Mouse (Mus musculus): ENCODE measurements around the gene Ica1. TPM values are rescaled to one million over a fixed set of nuclear protein-coding genes. Genes with fewer than 3 reads are reported as not detected.

Gene Ica1
- polyA plus RNA-seq, 1 experiment from 2014 or later, result 31.8 TPM

- H3K4me1 ChIP-seq (ENCODE audit: insufficient read depth, low read length), result peaks cover 10% of the 10 kb centered on the region
- peak overlapping the region; percentile 51 for H3K27ac ChIP-seq (ENCODE audit: low read length)
- H3K36me3 ChIP-seq (ENCODE audit: insufficient read depth, low read length), result no peaks in the 10 kb centered on the region
- ATAC-seq (ENCODE audit: low FRiP score, low TSS enrichment), result peak; percentile 91
- no peaks in the 10 kb centered on the region for H3K27me3 ChIP-seq (ENCODE audit: insufficient read depth, low read length)
- 27% methylated on average over 10 of the region's 10 CpGs for WGBS
- no peak overlapping the region for H3K4me2 ChIP-seq (replicated peaks; ENCODE audit: low read depth, low read length)
- H3K4me3 ChIP-seq (ENCODE audit: low read length), result no peak overlapping the region
- no peaks in the 10 kb centered on the region for H3K9me3 ChIP-seq (ENCODE audit: low read length)
- 0 out of 2 replicates have a peak overlapping the region, but pooled peaks have one; percentile 42 for H3K9ac ChIP-seq (replicated peaks; ENCODE audit: low read length)
Observed at GRCm38 (mm10) chr6:8693926-8694635, 84.2 kb downstream of the Ica1 start.

DNA sequence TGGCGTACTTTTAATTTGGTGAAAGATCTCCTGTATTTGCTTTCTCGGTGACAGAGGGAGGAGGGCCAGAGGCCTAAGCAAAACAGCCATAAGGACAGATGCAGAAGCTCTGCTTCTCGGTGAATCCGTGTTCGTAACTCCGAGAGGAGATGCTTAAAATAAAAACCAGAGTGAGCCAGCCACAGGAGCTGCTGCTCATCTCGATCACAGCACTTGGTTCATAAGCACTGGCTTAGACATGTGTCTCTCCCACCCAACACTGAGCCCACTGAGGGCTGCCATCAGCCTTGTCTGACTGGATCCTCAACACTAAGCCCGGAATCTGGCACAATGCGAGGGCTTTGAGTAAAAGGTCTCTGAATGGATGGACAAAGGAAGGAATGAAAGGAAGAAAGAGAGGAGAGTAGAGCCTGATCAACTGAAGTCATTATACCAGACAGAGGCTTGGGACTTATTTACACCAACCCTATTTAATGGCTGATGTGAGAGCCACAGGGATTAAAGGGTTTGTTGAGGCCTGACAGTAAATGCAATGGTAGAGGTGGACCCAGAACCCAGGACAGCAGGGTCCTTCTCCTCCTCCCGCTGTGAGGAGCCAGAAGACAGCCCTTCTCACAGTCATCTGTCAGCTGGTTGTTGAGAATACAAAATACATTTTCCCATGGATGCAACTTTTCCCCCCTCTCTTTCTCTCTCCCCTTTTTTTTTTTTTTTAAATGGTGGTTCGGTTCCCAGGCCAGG, 85.0 kb downstream of the Ica1 start:
- Histone ChIP-seq H3K27ac (ENCODE audit: low read length) (peak overlapping the region; percentile 51), H3K4me2 (replicated peaks; ENCODE audit: low read depth, low read length) (no peak overlapping the region), H3K36me3 (ENCODE audit: insufficient read depth, low read length) (no peaks in the 10 kb centered on the region), H3K4me1 (ENCODE audit: insufficient read depth, low read length) (peaks cover 10% of the 10 kb centered on the region), H3K9me3 (ENCODE audit: low read length) (no peaks in the 10 kb centered on the region), H3K27me3 (ENCODE audit: insufficient read depth, low read length) (no peaks in the 10 kb centered on the region), H3K9ac (replicated peaks; ENCODE audit: low read length) (0 out of 2 replicates have a peak overlapping the region, but pooled peaks have one; percentile 42), H3K4me3 (ENCODE audit: low read length) (no peak overlapping the region)
- ATAC-seq (ENCODE audit: low FRiP score, low TSS enrichment), result 0 out of 2 replicates have a peak, but pooled peaks have one; percentile 16
- 73% methylated on average over 11 of the region's 11 CpGs for WGBS

DNA sequence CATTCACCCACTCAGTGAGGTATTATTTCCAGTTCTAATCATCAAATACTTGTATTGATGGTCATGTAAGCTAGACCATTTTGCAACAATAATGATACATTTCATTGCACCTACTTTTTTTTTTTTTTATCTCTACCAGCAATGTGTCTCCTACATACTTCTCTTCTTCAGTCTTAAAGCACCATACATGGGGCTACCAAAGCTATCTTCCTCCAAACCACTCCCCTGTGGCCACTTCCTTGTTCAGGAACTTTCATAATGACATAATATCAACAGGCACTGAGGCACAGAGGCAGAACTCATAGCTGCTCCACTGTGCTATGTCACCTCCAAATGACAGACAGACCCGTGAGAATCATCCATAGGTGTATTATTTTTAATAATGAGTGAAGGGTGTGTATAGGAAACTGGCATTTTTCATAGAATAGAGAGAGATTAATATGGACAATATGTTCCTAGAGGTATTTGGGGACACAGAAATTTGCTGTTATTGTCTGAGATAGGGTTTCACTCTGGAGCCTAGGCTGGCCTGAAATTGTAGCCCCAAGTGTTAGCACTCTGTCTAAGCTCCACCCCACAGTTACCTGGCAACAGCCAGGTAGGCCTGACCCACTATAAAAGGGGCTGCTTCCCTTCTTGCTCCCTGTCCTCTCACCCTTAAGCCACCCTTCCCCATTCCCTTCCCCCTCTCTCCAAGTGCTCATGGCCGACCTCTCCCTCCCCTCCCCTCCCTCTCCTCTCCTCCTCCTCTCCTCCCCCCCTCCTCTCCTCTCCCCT, 86.9 kb downstream of the Ica1 start:
- Histone ChIP-seq H3K36me3 (ENCODE audit: insufficient read depth, low read length) (no peaks in the 10 kb centered on the region), H3K27me3 (ENCODE audit: insufficient read depth, low read length) (no peaks in the 10 kb centered on the region), H3K9me3 (ENCODE audit: low read length) (no peaks in the 10 kb centered on the region), H3K4me1 (ENCODE audit: insufficient read depth, low read length) (peaks cover 10% of the 10 kb centered on the region), H3K27ac (ENCODE audit: low read length) (no peak overlapping the region), H3K4me2 (replicated peaks; ENCODE audit: low read depth, low read length) (no peak overlapping the region), H3K4me3 (ENCODE audit: low read length) (no peak overlapping the region), H3K9ac (replicated peaks; ENCODE audit: low read length) (no peak overlapping the region)
- 54% methylated on average over 2 of the region's 2 CpGs for WGBS
- 0 out of 2 replicates have a peak, but pooled peaks have one; percentile 31 for ATAC-seq (ENCODE audit: low FRiP score, low TSS enrichment)

GRCm38 (mm10) chr6:8690441-8690840, 87.8 kb downstream of the Ica1 start:
- WGBS, result 42% methylated on average over 3 of the region's 3 CpGs
- Histone ChIP-seq H3K4me1 (ENCODE audit: insufficient read depth, low read length) (peaks cover 10% of the 10 kb centered on the region), H3K27me3 (ENCODE audit: insufficient read depth, low read length) (no peaks in the 10 kb centered on the region), H3K36me3 (ENCODE audit: insufficient read depth, low read length) (no peaks in the 10 kb centered on the region), H3K9me3 (ENCODE audit: low read length) (no peaks in the 10 kb centered on the region), H3K27ac (ENCODE audit: low read length) (no peak overlapping the region), H3K9ac (replicated peaks; ENCODE audit: low read length) (no peak overlapping the region), H3K4me2 (replicated peaks; ENCODE audit: low read depth, low read length) (no peak overlapping the region), H3K4me3 (ENCODE audit: low read length) (no peak overlapping the region)
- ATAC-seq (ENCODE audit: low FRiP score, low TSS enrichment), result no peak

DNA sequence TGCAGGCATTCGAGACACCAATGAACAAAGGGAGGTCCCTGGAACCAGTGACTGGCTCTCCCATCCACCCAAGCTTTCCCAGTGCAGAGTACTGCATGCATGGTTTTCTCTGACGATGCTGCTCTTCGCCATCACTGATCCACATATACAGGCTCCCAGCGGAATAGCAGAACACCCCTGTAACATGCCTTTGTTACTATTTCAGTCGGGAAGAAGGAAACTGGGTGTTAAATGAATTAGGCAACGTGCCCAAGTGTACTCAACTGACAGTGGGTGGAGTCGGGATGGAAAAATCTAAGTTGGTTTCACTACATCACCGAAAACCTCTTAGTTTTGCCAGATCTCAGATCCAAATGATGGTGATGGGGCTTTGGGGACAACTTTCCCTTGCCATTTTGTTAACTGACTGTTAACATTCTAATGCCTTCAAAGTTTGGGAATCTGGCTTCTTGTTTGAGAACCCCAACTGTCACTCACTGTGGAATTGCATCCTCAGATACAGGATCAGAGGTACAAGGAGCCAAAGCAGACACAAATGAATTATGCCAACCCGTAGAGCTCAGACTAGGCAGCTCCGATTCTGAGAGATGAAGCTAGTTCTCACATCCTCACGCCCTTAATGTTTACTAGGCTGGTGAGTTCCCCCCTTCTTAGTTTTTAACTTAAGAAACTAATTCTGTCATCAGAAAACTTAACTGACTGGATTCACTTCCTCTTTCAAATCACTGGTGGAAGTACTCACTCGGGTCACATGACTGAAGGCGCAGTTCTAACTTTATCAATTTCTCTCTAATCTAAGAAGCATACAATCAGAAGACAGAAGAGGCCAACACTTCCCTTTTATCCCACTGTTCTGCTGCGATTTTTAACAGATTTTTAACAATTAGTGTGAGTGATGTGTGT, 91.4 kb downstream of the Ica1 start:
- Histone ChIP-seq H3K4me2 (replicated peaks; ENCODE audit: low read depth, low read length) (no peak overlapping the region), H3K27ac (ENCODE audit: low read length) (no peak overlapping the region), H3K4me1 (ENCODE audit: insufficient read depth, low read length) (no peaks in the 10 kb centered on the region; the same call in 1 of the 2 replicates), H3K27me3 (ENCODE audit: insufficient read depth, low read length) (no peaks in the 10 kb centered on the region), H3K36me3 (ENCODE audit: insufficient read depth, low read length) (no peaks in the 10 kb centered on the region), H3K9ac (replicated peaks; ENCODE audit: low read length) (no peak overlapping the region), H3K9me3 (ENCODE audit: low read length) (no peaks in the 10 kb centered on the region), H3K4me3 (ENCODE audit: low read length) (no peak overlapping the region)
- ATAC-seq (ENCODE audit: low FRiP score, low TSS enrichment), result no peak
- WGBS, result 84% methylated on average over 14 of the region's 14 CpGs

DNA sequence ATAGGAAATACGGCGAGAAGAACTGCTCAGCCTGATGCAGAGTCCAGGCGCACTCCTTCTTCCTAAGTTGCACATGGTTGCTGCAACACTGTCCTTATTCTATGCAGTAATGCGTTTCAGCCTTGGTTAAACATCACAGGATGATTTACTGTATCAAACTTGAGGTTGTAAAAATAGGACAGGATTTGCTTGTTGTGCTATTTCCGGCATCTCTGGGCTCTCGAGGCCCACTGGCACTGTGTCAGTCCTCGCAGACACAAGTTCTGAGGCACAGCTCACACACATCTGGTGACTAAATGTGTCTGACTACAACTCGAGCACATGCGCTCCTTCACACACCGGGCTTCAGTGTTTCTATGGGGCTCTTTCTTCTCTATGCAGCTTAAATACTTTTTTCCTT, 94.9 kb downstream of the Ica1 start:
- Histone ChIP-seq H3K27ac (ENCODE audit: low read length) (no peak overlapping the region), H3K9me3 (ENCODE audit: low read length) (no peaks in the 10 kb centered on the region), H3K9ac (replicated peaks; ENCODE audit: low read length) (no peak overlapping the region), H3K4me1 (ENCODE audit: insufficient read depth, low read length) (no peaks in the 10 kb centered on the region; the same call in 1 of the 2 replicates), H3K27me3 (ENCODE audit: insufficient read depth, low read length) (no peaks in the 10 kb centered on the region), H3K4me3 (ENCODE audit: low read length) (no peak overlapping the region), H3K36me3 (ENCODE audit: insufficient read depth, low read length) (no peaks in the 10 kb centered on the region), H3K4me2 (replicated peaks; ENCODE audit: low read depth, low read length) (no peak overlapping the region)
- peak; percentile 66 for ATAC-seq (ENCODE audit: low FRiP score, low TSS enrichment)
- 69% methylated on average over 10 of the region's 10 CpGs for WGBS

DNA sequence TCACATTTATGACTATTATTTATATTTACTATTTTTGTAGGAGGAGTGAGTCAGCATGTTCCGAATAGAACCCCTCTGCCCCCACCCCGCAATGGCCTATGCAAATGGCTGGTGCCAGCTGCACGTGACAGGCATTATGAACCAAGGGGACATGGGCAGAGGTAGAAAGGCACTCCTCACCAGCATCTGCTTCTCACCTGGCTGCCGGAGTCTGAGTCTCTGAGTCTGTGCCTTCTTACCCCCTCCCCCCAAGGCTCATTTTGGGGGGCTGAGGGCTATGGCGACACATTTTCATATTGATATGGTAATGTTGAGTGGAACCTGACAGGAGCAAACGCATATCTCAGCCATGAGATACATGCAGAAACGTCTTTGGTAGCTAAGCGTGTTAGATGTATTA, 97.4 kb downstream of the Ica1 start:
- no peaks in the 10 kb centered on the region for H3K36me3 ChIP-seq (ENCODE audit: insufficient read depth, low read length)
- H3K9ac ChIP-seq (replicated peaks; ENCODE audit: low read length), result no peak overlapping the region
- no peak for ATAC-seq (ENCODE audit: low FRiP score, low TSS enrichment)
- no peaks in the 10 kb centered on the region for H3K27me3 ChIP-seq (ENCODE audit: insufficient read depth, low read length)
- H3K9me3 ChIP-seq (ENCODE audit: low read length), result no peaks in the 10 kb centered on the region
- H3K4me3 ChIP-seq (ENCODE audit: low read length), result no peak overlapping the region
- no peak overlapping the region for H3K27ac ChIP-seq (ENCODE audit: low read length)
- 89% methylated on average over 8 of the region's 8 CpGs for WGBS
- no peaks in the 10 kb centered on the region for H3K4me1 ChIP-seq (ENCODE audit: insufficient read depth, low read length)
- no peak overlapping the region for H3K4me2 ChIP-seq (replicated peaks; ENCODE audit: low read depth, low read length)

DNA sequence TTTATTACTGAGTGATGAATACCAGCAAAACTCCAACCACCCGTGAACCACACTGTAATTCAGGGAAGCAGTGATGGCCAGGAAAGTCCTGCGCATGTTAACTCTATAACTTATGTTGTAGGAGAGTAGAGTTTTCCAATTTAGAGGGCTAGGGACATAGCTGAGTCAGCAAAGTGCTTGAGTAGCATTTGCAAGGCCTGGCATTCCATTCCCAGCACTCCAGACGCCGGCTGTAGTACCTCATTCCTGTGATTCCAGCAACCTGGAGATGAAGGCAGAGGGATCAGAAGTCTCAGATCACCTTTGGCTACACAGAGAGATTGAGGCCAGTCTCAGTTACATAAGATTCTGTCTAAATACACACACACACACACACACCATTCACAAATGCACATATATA, 105.3 kb downstream of the Ica1 start:
- no peak for ATAC-seq (ENCODE audit: low FRiP score, low TSS enrichment)
- Histone ChIP-seq H3K27me3 (ENCODE audit: insufficient read depth, low read length) (no peaks in the 10 kb centered on the region), H3K4me3 (ENCODE audit: low read length) (no peak overlapping the region), H3K36me3 (ENCODE audit: insufficient read depth, low read length) (no peaks in the 10 kb centered on the region), H3K9me3 (ENCODE audit: low read length) (no peaks in the 10 kb centered on the region), H3K4me2 (replicated peaks; ENCODE audit: low read depth, low read length) (no peak overlapping the region), H3K27ac (ENCODE audit: low read length) (no peak overlapping the region), H3K9ac (replicated peaks; ENCODE audit: low read length) (no peak overlapping the region), H3K4me1 (ENCODE audit: insufficient read depth, low read length) (no peaks in the 10 kb centered on the region)
- WGBS, result 79% methylated on average over 4 of the region's 4 CpGs

- Histone ChIP-seq H3K9me3 (ENCODE audit: low read length) (no peaks in the 10 kb centered on the region), H3K4me1 (ENCODE audit: insufficient read depth, low read length) (no peaks in the 10 kb centered on the region), H3K4me3 (ENCODE audit: low read length) (no peak overlapping the region), H3K4me2 (replicated peaks; ENCODE audit: low read depth, low read length) (no peak overlapping the region), H3K27me3 (ENCODE audit: insufficient read depth, low read length) (no peaks in the 10 kb centered on the region), H3K36me3 (ENCODE audit: insufficient read depth, low read length) (no peaks in the 10 kb centered on the region), H3K9ac (replicated peaks; ENCODE audit: low read length) (no peak overlapping the region), H3K27ac (ENCODE audit: low read length) (peak overlapping the region; percentile 48; the same call in 1 of the 2 replicates)
- 50% methylated on average over 4 of the region's 4 CpGs for WGBS
- peak; percentile 70; the same call in 1 of the 2 replicates for ATAC-seq (ENCODE audit: low FRiP score, low TSS enrichment)
Observed at GRCm38 (mm10) chr6:8669343-8669742, 108.9 kb downstream of the Ica1 start.
